26 mouse cellular contexts compared by ENCODE assay signal in the genomic region with DNA sequence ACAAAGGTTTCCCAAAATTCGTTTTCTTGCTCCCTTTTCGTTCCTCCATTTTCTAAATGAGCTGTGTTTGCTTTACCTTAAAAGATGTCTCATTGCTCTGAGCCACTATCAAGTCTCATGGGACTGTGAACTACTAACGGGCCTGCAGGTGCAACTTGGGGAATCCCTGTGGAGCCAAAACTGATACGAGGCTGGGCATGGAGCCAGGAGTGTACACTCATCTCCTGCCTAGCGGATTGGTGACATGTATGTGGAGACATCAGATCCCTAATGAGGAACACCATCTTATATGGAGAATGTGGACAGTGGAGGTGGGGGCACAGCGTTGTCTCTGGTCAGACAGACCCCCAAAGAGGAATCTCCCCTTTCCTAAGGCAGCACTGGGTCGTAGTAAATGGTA.
DNase-seq lines count a peak whose midpoint lies in the region; ATAC-seq and TF ChIP-seq lines count a peak whose summit lies in the region.
"Had no signal": no experiment of that assay in that cellular context is flagged by ENCODE, and none has a peak within 500 bp of the region (broad histone marks: within the 10 kb centered on the region; RNA-seq: fewer than 3 reads in every experiment).

No protein-coding gene starts in this region.

- no peaks in the 10 kb centered on the region for H3K4me1 ChIP-seq in heart, postnatal 0 days (ENCODE audit: control insufficient read depth, insufficient read depth)
- no peaks in the 10 kb centered on the region for H3K4me1 ChIP-seq in MEL (ENCODE audit: control insufficient read depth in 1 of 2, insufficient read depth in 2 of 2, low read length in 2 of 2)
- H3K4me1 ChIP-seq: embryonic facial prominence, embryonic 15.5 days; hindbrain, embryonic 12.5 days; hindbrain, embryonic 15.5 days; intestine, embryonic 15.5 days; kidney, embryonic 15.5 days had no signal

- no peak for ATAC-seq in heart, postnatal 0 days (ENCODE audit: insufficient read depth, low read depth)
- ATAC-seq: CD4-positive, CD25-positive, alpha-beta regulatory T cell, adult 4 months; forebrain, embryonic 14.5 days; forebrain, postnatal 0 days had no signal

- 48% methylated on average over 7 of the region's 7 CpGs for WGBS in heart, postnatal 0 days

- no peak for TF ChIP-seq EP300 in heart, postnatal 0 days (IDR thresholded peaks at IDR 0.05; ENCODE audit: low read depth)
- no peak for TF ChIP-seq EP300 in MEL (IDR thresholded peaks at IDR 0.05; ENCODE audit: low read depth in 1 of 2, low read length in 2 of 2)

- H3K79me2 ChIP-seq in MEL (ENCODE audit: control insufficient read depth, insufficient read depth, low read length, poor library complexity), result no peaks in the 10 kb centered on the region

- H3K4me3 ChIP-seq in heart, postnatal 0 days (ENCODE audit: low read depth, low read length), result no peak overlapping the region
- H3K4me3 ChIP-seq in MEL (ENCODE audit: control insufficient read depth in 1 of 2, insufficient read depth in 1 of 2, low read depth in 2 of 2, low read length in 2 of 2), result no peak overlapping the region
- H3K4me3 ChIP-seq: embryonic facial prominence, embryonic 15.5 days; hindbrain, embryonic 12.5 days; hindbrain, embryonic 15.5 days; intestine, embryonic 15.5 days; kidney, embryonic 15.5 days had no signal

- DNase-seq in adrenal gland, postnatal 10 days, result peak; percentile 5
- DNase-seq in adrenal gland, postnatal 25 days, result no peak
- DNase-seq in heart, postnatal 0 days (ENCODE audit: low spot score), result peak; percentile 15
- DNase-seq in heart, adult 11 months, result no peak
- DNase-seq in A20 (ENCODE audit: low read depth, low spot score), result peak; percentile 70
- DNase-seq in MEL (ENCODE audit: low read depth, low spot score), result peak; percentile 7
- DNase-seq in testis, postnatal 10 days (ENCODE audit: low spot score), result no peak
- DNase-seq: adrenal gland, adult 8-10 months; cerebellum, adult 11-12 months; cerebellum, adult 8-10 months; cerebellum, postnatal 10 days; cerebellum, postnatal 36 days; embryo, embryonic 11 days; forebrain, postnatal 0 days; gastrocnemius, postnatal 25 days; heart, postnatal 14 days; kidney, adult 11 months; kidney, adult 8-10 months had no signal

- no peak overlapping the region for H3K9ac ChIP-seq in heart, postnatal 0 days (replicated peaks; ENCODE audit: low read depth, low read length)
- no peak overlapping the region for H3K9ac ChIP-seq in MEL (ENCODE audit: control insufficient read depth, low read depth, low read length, poor library complexity, severe bottlenecking)
- H3K9ac ChIP-seq: embryonic facial prominence, embryonic 15.5 days; forebrain, postnatal 0 days; hindbrain, embryonic 12.5 days; hindbrain, embryonic 15.5 days; intestine, embryonic 15.5 days; kidney, embryonic 15.5 days had no signal

- no peak for TF ChIP-seq POLR2A in MEL (IDR thresholded peaks at IDR 0.05; ENCODE audit: control insufficient read depth in 1 of 2, insufficient read depth in 1 of 2, low read depth in 1 of 2, low read length in 2 of 2, poor library complexity in 1 of 2)

- TF ChIP-seq CTCF in heart, postnatal 0 days (IDR thresholded peaks at IDR 0.05; ENCODE audit: low read depth), result no peak
- TF ChIP-seq CTCF in MEL (IDR thresholded peaks at IDR 0.05 in 2 of 3, conservative IDR thresholded peaks at IDR 0.05 in 1 of 3; ENCODE audit: control insufficient read depth in 1 of 3, insufficient read depth in 1 of 3, low read depth in 2 of 3, low read length in 3 of 3, poor library complexity in 1 of 3, severe bottlenecking in 1 of 3), result no peak

- H3K9me3 ChIP-seq in heart, postnatal 0 days (replicated peaks; ENCODE audit: control insufficient read depth, low read length), result no peaks in the 10 kb centered on the region
- H3K9me3 ChIP-seq in MEL (replicated peaks; ENCODE audit: insufficient read depth, low read length), result no peaks in the 10 kb centered on the region
- H3K9me3 ChIP-seq: embryonic facial prominence, embryonic 15.5 days; hindbrain, embryonic 12.5 days; hindbrain, embryonic 15.5 days; intestine, embryonic 15.5 days; kidney, embryonic 15.5 days had no signal

- no peak for TF ChIP-seq RAD21 in MEL (IDR thresholded peaks at IDR 0.05; ENCODE audit: low read depth, low read length)

- no peaks in the 10 kb centered on the region for H3K27me3 ChIP-seq in heart, postnatal 0 days (ENCODE audit: control insufficient read depth, insufficient read depth, low read length)
- no peaks in the 10 kb centered on the region for H3K27me3 ChIP-seq in MEL (ENCODE audit: control insufficient read depth in 1 of 2, insufficient read depth in 2 of 2, low read length in 2 of 2)
- H3K27me3 ChIP-seq: embryonic facial prominence, embryonic 15.5 days; hindbrain, embryonic 12.5 days; hindbrain, embryonic 15.5 days; intestine, embryonic 15.5 days; kidney, embryonic 15.5 days had no signal

- no peaks in the 10 kb centered on the region for H3K36me3 ChIP-seq in heart, postnatal 0 days (replicated peaks; ENCODE audit: control insufficient read depth, insufficient read depth, low read length)
- H3K36me3 ChIP-seq in MEL (ENCODE audit: control insufficient read depth in 1 of 2, insufficient read depth in 2 of 2, low read length in 2 of 2), result no peaks in the 10 kb centered on the region
- H3K36me3 ChIP-seq: embryonic facial prominence, embryonic 15.5 days; hindbrain, embryonic 12.5 days; hindbrain, embryonic 15.5 days; intestine, embryonic 15.5 days; kidney, embryonic 15.5 days had no signal

- no peak overlapping the region for H3K27ac ChIP-seq in heart, postnatal 0 days (ENCODE audit: low read depth)
- no peak overlapping the region for H3K27ac ChIP-seq in MEL (ENCODE audit: control insufficient read depth, low read depth, low read length)
- H3K27ac ChIP-seq: embryonic facial prominence, embryonic 15.5 days; hindbrain, embryonic 12.5 days; hindbrain, embryonic 15.5 days; intestine, embryonic 15.5 days; kidney, embryonic 15.5 days had no signal

- no peak overlapping the region for H3K4me2 ChIP-seq in heart, postnatal 0 days (ENCODE audit: low read depth, low read length)
- H3K4me2 ChIP-seq: embryonic facial prominence, embryonic 15.5 days; heart, embryonic 11.5 days; hindbrain, embryonic 12.5 days; hindbrain, embryonic 15.5 days; intestine, embryonic 15.5 days; kidney, embryonic 15.5 days had no signal

TF ChIP-seq in MEL, 35 proteins besides CTCF, POLR2A, EP300 and RAD21:
- TF ChIP-seq ZKSCAN1 (IDR thresholded peaks at IDR 0.05; ENCODE audit: low read depth, low read length), result no peak
TF ChIP-seq in MEL: peak in this region for 0.

Comparison
In these comparisons a context has a peak if more than half of its experiments do, and no peak if none do; other contexts are left out.
1. DNase-seq: peak in adrenal gland, postnatal 10 days (single experiment), heart, postnatal 0 days (single experiment), A20 (single experiment) and MEL (single experiment); none in adrenal gland, postnatal 25 days (single experiment), heart, adult 11 months (single experiment) and testis, postnatal 10 days (single experiment).